Mouse (Mus musculus) layer of hippocampus, postnatal 10 days (tissue): ENCODE measurements around the gene Olfr1057. TPM values are rescaled to one million over a fixed set of nuclear protein-coding genes. Genes with fewer than 3 reads are reported as not detected.
"Not testable (repeated sequence)": the region's sequence is repeated elsewhere in the genome, so short reads cannot be mapped to it uniquely, and the experiment has no call there.

Experiments
- DNase-seq, 2 experiments: peaks; one replicate each; pipeline ENCODE4 v3.0.0; 2021; ENCODE audit warnings: low spot score in 2 of 2
- long read RNA-seq: library from polyadenylated mRNA; stranded (forward); transcript quantifications from one replicate; pipeline ENCODE4 v2.0.0, GENCODE M21; 2023
- total RNA-seq, 2 experiments: library from RNA; stranded (reverse); gene quantifications; 2 replicates each; pipeline ENCODE4 v1.2.3; 2021

Gene Olfr1057
- not detected for total RNA-seq
- long read RNA-seq = 0 reads

GRCm38 (mm10) chr2:86378293-86378692, at the start of gene Olfr1057:
Gene Olfr1057, minus strand, starts transcription at chr2:86378393.
- DNase-seq = no peak

GRCm38 (mm10) chr2:86426649-86427048, 48.5 kb upstream of the Olfr1057 start, which contains the start of gene Olfr1062:
Gene Olfr1062, minus strand, starts transcription at chr2:86426749.
- not testable (repeated sequence) for DNase-seq

- no peak for DNase-seq
These were observed 35.8 kb upstream of the Olfr1057 start, which contains the start of gene Olfr1061 for GRCm38 (mm10) chr2:86413950-86414349. Gene Olfr1061, minus strand, starts transcription at chr2:86414050.

- no peak for DNase-seq
These were observed 16.9 kb upstream of the Olfr1057 start for GRCm38 (mm10) chr2:86395114-86395513.

GRCm38 (mm10) chr2:86388461-86388860, 10.3 kb upstream of the Olfr1057 start, which contains the start of gene Olfr1058:
Gene Olfr1058, minus strand, starts transcription at chr2:86388561.
- not testable (repeated sequence) for DNase-seq

- not testable (repeated sequence) for DNase-seq
These were observed 11.9 kb downstream of the Olfr1057 start for GRCm38 (mm10) chr2:86366342-86366741.

GRCm38 (mm10) chr2:86362369-86362768, 15.8 kb downstream of the Olfr1057 start, which contains the start of gene Olfr1056:
Gene Olfr1056, minus strand, starts transcription at chr2:86362469.
- no peak for DNase-seq

GRCm38 (mm10) chr2:86351751-86352150, 26.4 kb downstream of the Olfr1057 start:
- DNase-seq = not testable (repeated sequence)

GRCm38 (mm10) chr2:86350184-86350583, 28.0 kb downstream of the Olfr1057 start, which contains the start of gene Olfr1055:
Gene Olfr1055, minus strand, starts transcription at chr2:86350284.
- no peak for DNase-seq

- no peak for DNase-seq
These were observed 42.9 kb downstream of the Olfr1057 start, which contains the start of gene Olfr1054 for GRCm38 (mm10) chr2:86335333-86335732. Gene Olfr1054, minus strand, starts transcription at chr2:86335433.

Other genes with a start within 250 kb of the Olfr1057 start
- not detected for gene Olfr1039, start 242.5 kb downstream of the Olfr1057 start, total RNA-seq
- gene Olfr1040, start 231.7 kb downstream of the Olfr1057 start, total RNA-seq = not detected
- gene Olfr1042, start 216.6 kb downstream of the Olfr1057 start, total RNA-seq = not detected
- not detected for gene Olfr1043, start 210.9 kb downstream of the Olfr1057 start, total RNA-seq
- not detected for gene Olfr1044, start 200.6 kb downstream of the Olfr1057 start, total RNA-seq
- not detected for gene Olfr52, start 192.7 kb downstream of the Olfr1057 start, total RNA-seq
- not detected for gene Olfr1045, start 175.4 kb downstream of the Olfr1057 start, total RNA-seq
- gene Olfr1046, start 159.1 kb downstream of the Olfr1057 start, total RNA-seq = not detected
- not detected for gene Olfr1047, start 147.0 kb downstream of the Olfr1057 start, total RNA-seq
- not detected for gene Olfr1048, start 138.1 kb downstream of the Olfr1057 start, total RNA-seq
- not detected for gene Olfr1049, start 120.1 kb downstream of the Olfr1057 start, total RNA-seq
- gene Olfr1051, start 99.3 kb downstream of the Olfr1057 start, total RNA-seq = not detected
- gene Olfr1052, start 85.9 kb downstream of the Olfr1057 start, total RNA-seq = not detected
- not detected for gene Olfr1053, start 63.1 kb downstream of the Olfr1057 start, total RNA-seq
- not detected for gene Olfr1054, start 43.0 kb downstream of the Olfr1057 start, total RNA-seq
- not detected for gene Olfr1055, start 28.1 kb downstream of the Olfr1057 start, total RNA-seq
- gene Olfr1056, start 15.9 kb downstream of the Olfr1057 start, total RNA-seq = not detected
- not detected for gene Olfr1058, start 10.2 kb upstream of the Olfr1057 start, total RNA-seq
- not detected for gene Olfr1061, start 35.7 kb upstream of the Olfr1057 start, total RNA-seq
- gene Olfr1062, start 48.4 kb upstream of the Olfr1057 start, total RNA-seq = not detected
- not detected for gene Olfr1065, start 72.2 kb upstream of the Olfr1057 start, total RNA-seq
- not detected for gene Olfr1066, start 77.9 kb upstream of the Olfr1057 start, total RNA-seq
- gene Olfr228, start 109.0 kb upstream of the Olfr1057 start, total RNA-seq = not detected
- not detected for gene Olfr1076, start 130.1 kb upstream of the Olfr1057 start, total RNA-seq
- gene Olfr1079, start 164.1 kb upstream of the Olfr1057 start, total RNA-seq = not detected
- gene Olfr1080, start 179.8 kb upstream of the Olfr1057 start, total RNA-seq = not detected
- gene Olfr1082, start 220.6 kb upstream of the Olfr1057 start, total RNA-seq = not detected